Mouse (Mus musculus) neural tube, embryonic 11.5 days (tissue): ENCODE measurements at regions not wholly inside any gene's neighbourhood (a gene's known extent, or its start where the extent isn't known, plus 50 kb on each side); places are given as distances from the start of the nearest gene placed in this dataset.

Experiments used
- ATAC-seq: fragments of 200-750 bp; cut with Nextera tagmentation; 2 replicates; pipeline ENCODE4 v1.8.0; 2017; ENCODE audit warnings: moderate number of reproducible peaks, mild to moderate bottlenecking, moderate TSS enrichment, moderate library complexity; ENCODE audit not compliant: insufficient read depth, low FRiP score, low TSS enrichment
- DNase-seq: peaks from one replicate; pipeline ENCODE4 v3.0.0-alpha.2; 2015; ENCODE audit warnings: low spot score
- H3K27ac ChIP-seq: fragments of 300-500 bp; sonication (generic); 2 replicates; pipeline ENCODE4 v1.5.1; 2014; ENCODE audit warnings: low read depth, mild to moderate bottlenecking, low read length
- H3K27me3 ChIP-seq: fragments of 300-500 bp; sonication (generic); 2 replicates; pipeline ENCODE4 v1.6.1; 2014; ENCODE audit warnings: mild to moderate bottlenecking, low read length, mixed read lengths; ENCODE audit not compliant: control insufficient read depth, insufficient read depth
- H3K36me3 ChIP-seq: fragments of 300-500 bp; sonication (generic); 2 replicates; pipeline ENCODE4 v1.6.1; 2014; ENCODE audit warnings: mild to moderate bottlenecking, low read length, moderate library complexity, mixed read lengths; ENCODE audit not compliant: control insufficient read depth, insufficient read depth
- H3K4me1 ChIP-seq: fragments of 300-500 bp; sonication (generic); 2 replicates; pipeline ENCODE4 v1.6.1; 2014; ENCODE audit warnings: low read length, mixed read lengths; ENCODE audit not compliant: control insufficient read depth, insufficient read depth
- H3K4me2 ChIP-seq: fragments of 300-500 bp; sonication (generic); 2 replicates; pipeline ENCODE4 v1.6.1; 2014; ENCODE audit warnings: low read depth, mild to moderate bottlenecking, moderate library complexity
- H3K4me3 ChIP-seq: fragments of 300-500 bp; sonication (generic); 2 replicates; pipeline ENCODE4 v1.5.1; 2014; ENCODE audit warnings: low read depth, low read length
- H3K9ac ChIP-seq: fragments of 300-500 bp; sonication (generic); 2 replicates; pipeline ENCODE4 v1.6.1; 2014; ENCODE audit warnings: mild to moderate bottlenecking, low read length
- H3K9me3 ChIP-seq: fragments of 300-500 bp; sonication (generic); 2 replicates; pipeline ENCODE4 v1.6.1; 2016; ENCODE audit warnings: low read length; ENCODE audit not compliant: control insufficient read depth
- WGBS: fragments of 180-500 bp; shearing (Covaris S2); extraction: QIAGEN DNeasy Blood & Tissue Kit; methylation state at CpG from one replicate; pipeline ENCODE4 v1.1.7; 2014; 5-methylcytosine and 5-hydroxymethylcytosine counted together

DNA sequence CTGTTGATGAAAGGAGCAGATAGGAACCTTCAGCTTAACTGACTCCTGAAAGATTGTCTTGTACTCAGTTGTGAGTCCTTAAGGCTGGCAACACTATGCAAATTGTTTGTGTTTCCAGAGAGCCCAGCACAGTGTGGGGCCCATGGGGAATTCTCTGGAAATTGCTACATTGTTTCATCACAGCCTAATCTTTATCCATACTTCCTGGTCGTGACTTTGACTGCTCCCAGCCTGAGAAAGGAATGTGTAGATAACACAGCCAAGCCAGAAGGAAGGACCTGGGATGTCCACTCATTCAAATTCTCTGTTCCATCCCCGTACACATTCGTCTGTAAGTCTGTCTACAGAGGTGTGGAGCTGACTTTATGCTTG is 134.3 kb upstream of the Cdh4 start:
- Histone ChIP-seq H3K9ac (no peak overlapping the region), H3K4me3 (no peak overlapping the region), H3K27me3 (no peaks in the 10 kb centered on the region), H3K27ac (no peak overlapping the region), H3K36me3 (no peaks in the 10 kb centered on the region), H3K4me1 (peaks cover 10% of the 10 kb centered on the region; the same call in 1 of the 2 replicates), H3K9me3 (no peaks in the 10 kb centered on the region), H3K4me2 (no peak overlapping the region)
- WGBS: 52% methylated on average over 3 of the region's 3 CpGs
- DNase-seq: no peak
- no peak for ATAC-seq

DNA sequence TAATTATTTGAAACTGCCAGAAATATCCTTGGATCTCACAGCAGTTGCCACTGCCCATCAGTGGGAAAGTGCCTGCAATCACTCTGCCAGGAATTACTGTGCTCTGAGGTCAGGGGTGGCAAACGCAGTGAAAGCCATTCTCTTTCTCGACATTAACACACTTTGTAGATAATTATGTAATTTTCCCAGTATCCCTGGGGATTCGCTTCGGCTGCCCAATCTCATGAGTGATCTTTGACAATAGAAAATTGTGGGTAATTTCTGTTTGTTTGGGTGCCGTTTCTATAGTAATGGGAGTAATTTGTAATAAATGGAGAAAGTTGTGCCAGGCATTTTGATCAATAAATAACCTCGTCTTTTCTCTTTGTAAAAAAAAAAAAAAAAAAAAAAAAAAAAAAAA is 124.2 kb upstream of the Cdh4 start:
- ATAC-seq: no peak
- WGBS: 41% methylated on average over 6 of the region's 6 CpGs

DNA sequence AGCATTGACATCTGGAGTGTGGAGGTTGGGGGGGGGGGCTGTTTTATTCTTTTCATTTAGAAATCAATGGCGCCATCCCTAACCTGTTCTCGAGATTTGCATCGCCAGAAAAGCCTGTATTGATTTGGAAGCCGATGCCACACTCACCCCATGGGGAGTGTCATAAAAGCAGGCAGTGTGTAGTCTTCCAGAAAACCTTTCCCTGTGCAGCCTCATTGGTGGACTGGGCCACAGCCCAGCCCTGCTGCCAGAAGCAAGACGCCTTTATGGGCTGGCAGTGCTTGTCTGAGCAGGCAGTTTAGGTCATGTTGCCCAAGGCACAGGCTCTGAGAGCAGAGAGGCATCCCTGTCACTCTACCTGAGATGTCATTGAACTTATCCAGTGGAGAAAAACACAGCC is 117.0 kb upstream of the Cdh4 start:
- Histone ChIP-seq H3K4me1 (no peaks in the 10 kb centered on the region), H3K9ac (no peak overlapping the region), H3K27me3 (no peaks in the 10 kb centered on the region), H3K4me2 (no peak overlapping the region), H3K27ac (no peak overlapping the region), H3K4me3 (no peak overlapping the region), H3K9me3 (no peaks in the 10 kb centered on the region), H3K36me3 (no peaks in the 10 kb centered on the region)
- 57% methylated on average over 5 of the region's 5 CpGs for WGBS
- DNase-seq: no peak
- 0 out of 2 replicates have a peak, but pooled peaks have one; percentile 72 for ATAC-seq

More for the DNA sequence above, 124.2 kb upstream of the Cdh4 start:
- no peaks in the 10 kb centered on the region for H3K27me3 ChIP-seq
- DNase-seq: no peak
- no peak overlapping the region for H3K4me3 ChIP-seq
- no peak overlapping the region for H3K27ac ChIP-seq
- H3K36me3 ChIP-seq: no peaks in the 10 kb centered on the region
- no peak overlapping the region for H3K9ac ChIP-seq
- no peak overlapping the region for H3K4me2 ChIP-seq
- H3K9me3 ChIP-seq: no peaks in the 10 kb centered on the region
- H3K4me1 ChIP-seq: no peaks in the 10 kb centered on the region

DNA sequence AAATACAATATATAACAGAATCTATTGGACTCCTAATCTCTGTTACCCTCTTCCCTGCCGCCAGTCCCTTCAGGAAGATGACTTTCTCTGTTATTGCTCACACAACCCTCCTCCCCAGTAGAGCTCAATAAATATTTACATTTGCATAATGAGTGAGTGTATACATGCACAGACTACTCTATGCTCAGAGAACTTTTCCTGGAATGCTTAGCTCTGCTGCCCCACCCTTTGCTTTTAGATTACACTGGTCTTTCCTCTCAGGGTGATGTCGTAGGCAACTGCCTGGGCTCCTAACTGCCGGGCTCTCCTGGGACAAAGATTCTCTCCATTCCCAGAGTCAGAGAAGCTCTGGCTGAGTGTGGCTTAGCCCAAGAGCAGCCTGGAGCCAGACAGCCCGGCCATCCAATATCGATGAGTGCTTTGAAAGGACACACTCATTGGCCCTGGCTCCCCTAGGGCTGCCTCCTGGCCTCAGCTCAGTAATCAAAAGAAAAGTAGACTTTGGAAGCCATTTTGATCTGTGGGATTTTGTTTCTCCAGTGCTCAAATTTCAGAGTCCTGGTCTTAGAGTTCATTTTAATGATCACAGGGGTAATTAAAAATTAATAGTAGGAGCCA is 109.2 kb upstream of the Cdh4 start:
- 81% methylated on average over 5 of the region's 5 CpGs for whole genome bisulfite sequencing
- Histone ChIP-seq H3K4me3 (no peak overlapping the region), H3K9me3 (no peaks in the 10 kb centered on the region), H3K27me3 (no peaks in the 10 kb centered on the region), H3K4me2 (no peak overlapping the region), H3K4me1 (no peaks in the 10 kb centered on the region), H3K9ac (no peak overlapping the region), H3K27ac (no peak overlapping the region), H3K36me3 (no peaks in the 10 kb centered on the region)
- DNase-seq (no peak), ATAC-seq (no peak)

DNA sequence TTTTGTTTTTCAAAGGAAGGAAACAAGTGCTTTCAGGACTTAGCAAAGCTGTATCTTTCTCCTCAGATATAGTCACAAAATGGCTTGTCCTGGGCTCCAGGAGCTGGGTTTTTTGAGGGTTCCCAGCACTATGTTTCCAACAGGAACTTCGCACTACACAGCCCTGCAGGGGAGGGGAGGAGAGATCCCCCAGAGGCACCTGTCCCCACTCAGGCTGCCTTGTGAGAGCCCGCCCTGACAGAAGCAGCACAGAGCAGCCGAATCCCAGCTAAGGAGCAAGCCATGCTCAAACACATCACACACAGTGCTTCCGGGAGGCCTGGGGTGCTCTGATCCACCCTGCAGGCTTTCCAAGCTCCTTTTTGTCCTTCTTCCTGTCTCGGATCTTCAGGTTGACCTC is 108.6 kb upstream of the Cdh4 start:
- Histone ChIP-seq H3K9me3 (no peaks in the 10 kb centered on the region), H3K4me2 (no peak overlapping the region), H3K27me3 (no peaks in the 10 kb centered on the region), H3K4me3 (no peak overlapping the region), H3K27ac (no peak overlapping the region), H3K36me3 (no peaks in the 10 kb centered on the region), H3K9ac (no peak overlapping the region), H3K4me1 (no peaks in the 10 kb centered on the region)
- WGBS: 86% methylated on average over 5 of the region's 5 CpGs
- ATAC-seq (no peak), DNase-seq (no peak)

DNA sequence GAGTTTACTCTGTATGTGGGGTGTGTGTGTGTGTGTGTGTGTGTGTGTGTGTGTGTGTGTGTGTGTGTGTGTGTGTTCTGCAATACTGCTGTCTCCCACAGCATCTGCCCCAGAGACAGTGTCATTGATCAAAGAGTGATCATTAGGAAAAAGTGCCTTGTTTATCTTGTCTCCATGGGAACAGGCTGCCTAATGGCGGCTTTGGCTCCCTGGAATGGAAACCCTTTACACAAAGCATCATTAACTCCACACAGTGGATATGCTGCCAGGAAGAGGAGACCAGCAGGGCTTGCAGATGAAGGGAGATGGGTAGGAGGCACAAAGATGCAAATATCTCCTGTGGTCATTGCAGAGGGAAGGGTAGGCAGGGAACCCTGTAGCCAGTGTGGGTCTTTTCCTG is 106.0 kb upstream of the Cdh4 start:
- H3K4me1 ChIP-seq: no peaks in the 10 kb centered on the region
- no peaks in the 10 kb centered on the region for H3K36me3 ChIP-seq
- no peaks in the 10 kb centered on the region for H3K27me3 ChIP-seq
- no peak overlapping the region for H3K4me3 ChIP-seq
- H3K4me2 ChIP-seq: no peak overlapping the region
- no peak overlapping the region for H3K27ac ChIP-seq
- H3K9ac ChIP-seq: no peak overlapping the region
- WGBS: 4% methylated on average over 1 of the region's 1 CpGs
- H3K9me3 ChIP-seq: no peaks in the 10 kb centered on the region
- DNase-seq (peak; percentile 38), ATAC-seq (no peak)

DNA sequence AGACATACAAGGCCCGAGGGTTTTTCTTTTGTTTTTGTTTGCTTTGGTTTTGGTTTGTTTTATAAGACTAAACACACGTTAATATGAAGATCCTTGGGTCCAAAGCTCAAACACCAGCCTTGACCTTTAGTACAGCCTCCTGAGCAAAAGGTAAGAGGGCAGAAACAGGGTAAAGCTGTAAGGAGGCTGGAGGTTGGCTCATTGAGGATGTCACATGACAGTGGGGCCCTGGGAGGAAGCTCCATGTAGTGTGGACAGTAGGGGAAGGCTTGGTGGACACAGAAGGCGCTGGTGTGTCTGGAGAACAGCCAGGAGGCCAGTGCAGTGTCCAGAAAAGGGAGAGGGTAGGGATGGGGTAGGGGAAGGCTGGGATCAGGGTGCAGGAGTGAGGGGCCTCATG is 89.6 kb upstream of the Cdh4 start:
- 74% methylated on average over 3 of the region's 3 CpGs for WGBS
- H3K36me3 ChIP-seq: no peaks in the 10 kb centered on the region
- DNase-seq (no peak), ATAC-seq (no peak)
- H3K9me3 ChIP-seq: no peaks in the 10 kb centered on the region
- H3K4me3 ChIP-seq: no peak overlapping the region
- H3K4me1 ChIP-seq: no peaks in the 10 kb centered on the region
- no peaks in the 10 kb centered on the region for H3K27me3 ChIP-seq
- no peak overlapping the region for H3K9ac ChIP-seq
- H3K4me2 ChIP-seq: no peak overlapping the region
- no peak overlapping the region for H3K27ac ChIP-seq

DNA sequence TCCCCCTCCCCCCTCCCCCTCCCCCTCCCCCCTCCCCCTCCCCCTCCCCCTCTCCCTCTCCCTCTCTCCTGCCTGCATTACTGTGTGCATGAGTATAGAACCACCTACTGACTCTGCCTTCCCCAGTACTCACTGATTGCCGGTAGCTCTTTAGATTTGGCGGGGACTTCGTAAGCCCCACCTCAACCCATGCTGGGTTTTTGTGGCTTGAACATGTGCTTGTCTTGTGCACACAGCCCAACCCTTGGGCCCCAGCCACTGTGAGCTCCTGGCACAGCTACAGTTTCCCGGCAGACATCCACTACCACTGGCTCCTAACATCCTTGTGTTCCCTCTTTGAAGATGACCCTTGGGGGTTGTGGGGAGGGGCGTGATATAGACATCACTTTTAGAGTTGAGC is 87.4 kb upstream of the Cdh4 start:
- no peaks in the 10 kb centered on the region for H3K36me3 ChIP-seq
- 61% methylated on average over 5 of the region's 5 CpGs for WGBS
- no peak overlapping the region for H3K27ac ChIP-seq
- no peaks in the 10 kb centered on the region for H3K9me3 ChIP-seq
- H3K4me3 ChIP-seq: no peak overlapping the region
- no peak overlapping the region for H3K4me2 ChIP-seq
- no peaks in the 10 kb centered on the region for H3K4me1 ChIP-seq
- ATAC-seq: no peak
- no peak overlapping the region for H3K9ac ChIP-seq
- no peak for DNase-seq
- H3K27me3 ChIP-seq: no peaks in the 10 kb centered on the region

DNA sequence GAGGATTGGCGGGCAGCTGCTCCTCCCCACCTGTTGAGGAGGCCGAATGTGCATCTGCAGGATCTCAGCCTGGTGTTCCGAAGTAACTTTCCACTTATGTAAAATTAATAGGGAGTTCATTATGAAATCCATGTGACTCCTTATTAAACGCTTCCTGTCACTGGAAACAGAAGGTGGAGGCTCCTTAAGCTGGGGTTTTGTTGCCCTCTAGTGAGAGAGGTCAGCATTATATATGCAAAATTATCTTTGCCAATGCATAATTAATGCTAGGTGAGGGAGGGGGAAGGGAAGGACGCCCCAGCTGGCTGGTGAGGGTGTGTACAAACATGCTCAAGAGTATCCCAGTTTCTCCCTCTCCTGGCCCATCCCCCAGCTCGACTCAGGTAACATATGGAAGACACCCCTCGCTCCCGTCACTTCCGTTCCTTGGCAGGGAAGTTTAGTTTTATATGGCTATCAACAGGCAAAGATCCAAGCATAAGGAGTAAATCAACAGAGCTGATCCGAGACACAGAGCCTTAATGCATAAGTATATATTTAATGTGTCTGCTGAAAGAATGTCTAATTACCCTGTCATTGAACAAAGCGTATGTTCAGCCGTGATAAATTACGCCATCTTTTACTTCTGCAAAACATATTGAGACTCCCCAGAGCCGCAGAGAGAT is 71.2 kb upstream of the Cdh4 start:
- H3K4me1 ChIP-seq: no peaks in the 10 kb centered on the region
- no peaks in the 10 kb centered on the region for H3K9me3 ChIP-seq
- ATAC-seq (no peak), DNase-seq (no peak)
- H3K36me3 ChIP-seq: no peaks in the 10 kb centered on the region
- no peak overlapping the region for H3K9ac ChIP-seq
- no peaks in the 10 kb centered on the region for H3K27me3 ChIP-seq
- no peak overlapping the region for H3K27ac ChIP-seq
- no peak overlapping the region for H3K4me3 ChIP-seq
- WGBS: 75% methylated on average over 14 of the region's 14 CpGs
- H3K4me2 ChIP-seq: no peak overlapping the region
